Mouse (Mus musculus) intestine, postnatal 0 days (tissue): ENCODE measurements around the gene Tnfaip2. TPM values are rescaled to one million over a fixed set of nuclear protein-coding genes. Genes with fewer than 3 reads are reported as not detected.

Experiments used
- ATAC-seq: fragments of 200-750 bp; cut with Nextera tagmentation; 2 replicates; pipeline ENCODE4 v1.8.0; 2017; ENCODE audit warnings: mild to moderate bottlenecking, moderate TSS enrichment, moderate library complexity
- H3K27ac ChIP-seq: fragments of 300-500 bp; sonication (generic); 2 replicates; pipeline ENCODE4 v1.5.1; 2014; ENCODE audit warnings: mild to moderate bottlenecking, low read depth, low read length, moderate library complexity
- H3K27me3 ChIP-seq: fragments of 300-500 bp; sonication (generic); replicated peaks from 2 replicates; pipeline ENCODE4 v1.6.1; 2014; ENCODE audit warnings: low read length, mixed read lengths; ENCODE audit not compliant: control insufficient read depth, insufficient read depth
- H3K36me3 ChIP-seq: fragments of 300-500 bp; sonication (generic); 2 replicates; pipeline ENCODE4 v1.6.1; 2014; ENCODE audit warnings: mild to moderate bottlenecking, moderate library complexity; ENCODE audit not compliant: control insufficient read depth, insufficient read depth
- H3K4me1 ChIP-seq: fragments of 300-500 bp; sonication (generic); replicated peaks from 2 replicates; pipeline ENCODE4 v1.6.1; 2014; ENCODE audit warnings: antibody characterized with exemption, low read length, mixed read lengths; ENCODE audit not compliant: control insufficient read depth, insufficient read depth
- H3K4me2 ChIP-seq: fragments of 300-500 bp; sonication (generic); replicated peaks from 2 replicates; pipeline ENCODE4 v1.6.1; 2014; ENCODE audit warnings: low read depth, mild to moderate bottlenecking, moderate library complexity
- H3K4me3 ChIP-seq: fragments of 300-500 bp; sonication (generic); 2 replicates; pipeline ENCODE4 v1.5.1; 2014; ENCODE audit warnings: low read depth, low read length
- H3K9ac ChIP-seq: fragments of 300-500 bp; sonication (generic); 2 replicates; pipeline ENCODE4 v1.6.1; 2014; ENCODE audit warnings: mild to moderate bottlenecking, low read depth, low read length
- H3K9me3 ChIP-seq: fragments of 300-500 bp; sonication (generic); 2 replicates; pipeline ENCODE4 v1.6.1; 2016; ENCODE audit warnings: mixed run types; ENCODE audit not compliant: control insufficient read depth
- CTCF ChIP-seq: sonication (generic); IDR thresholded peaks from 2 replicates; pipeline ENCODE4 v1.5.1; 2016; ENCODE audit warnings: low read depth, mild to moderate bottlenecking, control low read depth, antibody characterized with exemption, moderate library complexity
- WGBS: fragments of 180-500 bp; shearing (Covaris S2); extraction: QIAGEN DNeasy Blood & Tissue Kit; methylation state at CpG from one replicate; pipeline ENCODE4 v1.1.7; 2014; 5-methylcytosine and 5-hydroxymethylcytosine counted together
- polyA plus RNA-seq: library from polyadenylated mRNA; unstranded; fragments of >200 nt; fragmentation: Nextera tagmentation; extraction: Ambion mirVana; gene quantifications from 2 replicates; pipeline ENCODE4 v1.2.1, GENCODE M21; 2015

The Tnfaip2 gene
- polyA plus RNA-seq, 1 experiment from 2014 or later: 10.8 TPM

- no peak for TF ChIP-seq CTCF
- WGBS: 39% methylated on average over 5 of the region's 5 CpGs
Observed at GRCm38 (mm10) chr12:111409583-111409982, 32.7 kb upstream of the Tnfaip2 start.

GRCm38 (mm10) chr12:111411631-111412355 is 30.5 kb upstream of the Tnfaip2 start:
- peaks cover 1% of the 10 kb centered on the region for H3K27me3 ChIP-seq
- 75% methylated on average over 8 of the region's 8 CpGs for WGBS
- H3K9ac ChIP-seq: no peak overlapping the region
- no peaks in the 10 kb centered on the region for H3K9me3 ChIP-seq
- no peak overlapping the region for H3K4me2 ChIP-seq
- H3K4me1 ChIP-seq: peaks cover 4% of the 10 kb centered on the region; the same call in 1 of the 2 replicates
- TF ChIP-seq CTCF: no peak
- no peak overlapping the region for H3K27ac ChIP-seq
- no peak for ATAC-seq
- H3K36me3 ChIP-seq: no peaks in the 10 kb centered on the region
- H3K4me3 ChIP-seq: no peak overlapping the region

More at GRCm38 (mm10) chr12:111409583-111409982, 32.7 kb upstream of the Tnfaip2 start:
- Histone ChIP-seq H3K9me3 (no peaks in the 10 kb centered on the region), H3K4me3 (no peak overlapping the region), H3K27ac (no peak overlapping the region), H3K9ac (no peak overlapping the region), H3K36me3 (no peaks in the 10 kb centered on the region), H3K4me1 (peaks cover 4% of the 10 kb centered on the region; the same call in 1 of the 2 replicates), H3K27me3 (peaks cover 9% of the 10 kb centered on the region), H3K4me2 (no peak overlapping the region)
- ATAC-seq: no peak

GRCm38 (mm10) chr12:111412581-111413284 is 29.5 kb upstream of the Tnfaip2 start:
- Histone ChIP-seq H3K36me3 (no peaks in the 10 kb centered on the region), H3K9ac (0 out of 2 replicates have a peak overlapping the region, but pooled peaks have one; percentile 34), H3K27me3 (no peaks in the 10 kb centered on the region), H3K9me3 (no peaks in the 10 kb centered on the region), H3K27ac (peak overlapping the region; percentile 46), H3K4me3 (peak overlapping the region; percentile 23; the same call in 1 of the 2 replicates), H3K4me1 (peaks cover 4% of the 10 kb centered on the region; the same call in 1 of the 2 replicates), H3K4me2 (peak overlapping the region; percentile 58)
- 32% methylated on average over 12 of the region's 12 CpGs for WGBS
- TF ChIP-seq CTCF: peak; percentile 38; the same call in 1 of the 2 replicates
- no peak for ATAC-seq

- peak overlapping the region; percentile 58 for H3K4me2 ChIP-seq
- ATAC-seq: peak; percentile 75
- H3K27ac ChIP-seq: peak overlapping the region; percentile 46; the same call in 1 of the 2 replicates
- 0 out of 2 replicates have a peak overlapping the region, but pooled peaks have one; percentile 34 for H3K9ac ChIP-seq
- H3K4me3 ChIP-seq: peak overlapping the region; percentile 23; the same call in 1 of the 2 replicates
- TF ChIP-seq CTCF: peak; percentile 99
- H3K36me3 ChIP-seq: no peaks in the 10 kb centered on the region
- H3K9me3 ChIP-seq: no peaks in the 10 kb centered on the region
- H3K4me1 ChIP-seq: peaks cover 4% of the 10 kb centered on the region; the same call in 1 of the 2 replicates
- no peaks in the 10 kb centered on the region for H3K27me3 ChIP-seq
- WGBS: 1% methylated on average over 21 of the region's 21 CpGs
Observed at GRCm38 (mm10) chr12:111413300-111413699, 29.0 kb upstream of the Tnfaip2 start.

- no peak for TF ChIP-seq CTCF
- ATAC-seq: peak; percentile 52
- Histone ChIP-seq H3K9me3 (no peaks in the 10 kb centered on the region), H3K4me1 (peaks cover 7% of the 10 kb centered on the region; the same call in 1 of the 2 replicates), H3K36me3 (no peaks in the 10 kb centered on the region), H3K27ac (peak within 1 kb of the TSS; percentile 55), H3K4me3 (peak within 1 kb of the TSS; percentile 33), H3K27me3 (peaks cover 5% of the 10 kb centered on the region; the same call in 1 of the 2 replicates), H3K4me2 (peak within 1 kb of the TSS; percentile 65), H3K9ac (no peak within 1 kb of the TSS; the same call in 1 of the 2 replicates)
- 4% methylated on average over 17 of the region's 17 CpGs for WGBS
Observed at GRCm38 (mm10) chr12:111416921-111417779, 25.1 kb upstream of the Tnfaip2 start, which contains the start of gene Exoc3l4. TSS of gene Exoc3l4 (plus strand) at chr12:111417017.
